Mouse (Mus musculus) embryonic facial prominence, embryonic 14.5 days (tissue): ENCODE measurements at regions not wholly inside any gene's neighbourhood (a gene's known extent, or its start where the extent isn't known, plus 50 kb on each side); places are given as distances from the start of the nearest gene placed in this dataset.

Source experiments
- ATAC-seq: fragments of 200-750 bp; cut with Nextera tagmentation; 2 replicates; pipeline ENCODE4 v1.8.0; 2017; ENCODE audit warnings: low read depth, moderate number of reproducible peaks, moderate TSS enrichment
- DNase-seq: peaks from one replicate; pipeline ENCODE4 v3.0.0-alpha.2; 2015; ENCODE audit warnings: low spot score
- H3K27ac ChIP-seq: fragments of 300-500 bp; sonication (generic); replicated peaks from 2 replicates; pipeline ENCODE4 v1.5.1; 2014; ENCODE audit warnings: low read depth, mild to moderate bottlenecking, low read length, moderate library complexity
- H3K27me3 ChIP-seq: fragments of 300-500 bp; sonication (generic); replicated peaks from 2 replicates; pipeline ENCODE4 v1.6.1; 2014; ENCODE audit warnings: low read length; ENCODE audit not compliant: control insufficient read depth, insufficient read depth
- H3K36me3 ChIP-seq: fragments of 300-500 bp; sonication (generic); 2 replicates; pipeline ENCODE4 v1.6.1; 2014; ENCODE audit warnings: low read length, mixed read lengths; ENCODE audit not compliant: control insufficient read depth, insufficient read depth
- H3K4me1 ChIP-seq: fragments of 300-500 bp; sonication (generic); 2 replicates; pipeline ENCODE4 v1.6.1; 2014; ENCODE audit warnings: antibody characterized with exemption, low read length; ENCODE audit not compliant: control insufficient read depth, insufficient read depth
- H3K4me2 ChIP-seq: fragments of 300-500 bp; sonication (generic); 2 replicates; pipeline ENCODE4 v1.6.1; 2014; ENCODE audit warnings: low read depth, mild to moderate bottlenecking, low read length, moderate library complexity, mixed read lengths
- H3K4me3 ChIP-seq: fragments of 300-500 bp; sonication (generic); 2 replicates; pipeline ENCODE4 v1.5.1; 2014; ENCODE audit warnings: low read depth, mild to moderate bottlenecking, low read length
- H3K9ac ChIP-seq: fragments of 300-500 bp; sonication (generic); 2 replicates; pipeline ENCODE4 v1.6.1; 2014; ENCODE audit warnings: low read depth, mild to moderate bottlenecking, low read length, moderate library complexity, mixed read lengths
- H3K9me3 ChIP-seq: fragments of 300-500 bp; sonication (generic); 2 replicates; pipeline ENCODE4 v1.6.1; 2016; ENCODE audit warnings: low read length; ENCODE audit not compliant: control insufficient read depth
- WGBS: fragments of 180-500 bp; shearing (Covaris S2); extraction: QIAGEN DNeasy Blood & Tissue Kit; methylation state at CpG from one replicate; pipeline ENCODE4 v1.1.7; 2014; 5-methylcytosine and 5-hydroxymethylcytosine counted together

GRCm38 (mm10) chr11:24502722-24503424, 425.0 kb downstream of the Bcl11a start:
- Histone ChIP-seq H3K36me3 (no peaks in the 10 kb centered on the region), H3K4me3 (no peak overlapping the region), H3K9ac (no peak overlapping the region), H3K27me3 (no peaks in the 10 kb centered on the region), H3K4me2 (no peak overlapping the region), H3K4me1 (no peaks in the 10 kb centered on the region), H3K9me3 (no peaks in the 10 kb centered on the region), H3K27ac (no peak overlapping the region)
- 42% methylated on average over 11 of the region's 11 CpGs for WGBS
- ATAC-seq (no peak), DNase-seq (no peak)

GRCm38 (mm10) chr11:24515568-24515967, 437.7 kb downstream of the Bcl11a start:
- no peak for ATAC-seq
- DNase-seq = no peak
- Histone ChIP-seq H3K27ac (no peak overlapping the region), H3K4me2 (no peak overlapping the region), H3K27me3 (no peaks in the 10 kb centered on the region), H3K4me3 (no peak overlapping the region), H3K9ac (no peak overlapping the region), H3K9me3 (no peaks in the 10 kb centered on the region), H3K36me3 (no peaks in the 10 kb centered on the region), H3K4me1 (no peaks in the 10 kb centered on the region)

GRCm38 (mm10) chr11:24535462-24535861, 457.6 kb downstream of the Bcl11a start:
- 41% methylated on average over 7 of the region's 7 CpGs for WGBS

GRCm38 (mm10) chr11:24537721-24538120, 459.9 kb downstream of the Bcl11a start:
- H3K36me3 ChIP-seq = no peaks in the 10 kb centered on the region
- no peak overlapping the region for H3K4me3 ChIP-seq
- no peak overlapping the region for H3K9ac ChIP-seq
- no peaks in the 10 kb centered on the region for H3K9me3 ChIP-seq
- no peak overlapping the region for H3K27ac ChIP-seq
- ATAC-seq (no peak), DNase-seq (no peak)
- no peaks in the 10 kb centered on the region for H3K27me3 ChIP-seq
- H3K4me1 ChIP-seq = no peaks in the 10 kb centered on the region
- H3K4me2 ChIP-seq = no peak overlapping the region

More at GRCm38 (mm10) chr11:24535462-24535861, 457.6 kb downstream of the Bcl11a start:
- H3K4me1 ChIP-seq = no peaks in the 10 kb centered on the region
- no peak for ATAC-seq
- no peak overlapping the region for H3K4me3 ChIP-seq
- no peaks in the 10 kb centered on the region for H3K27me3 ChIP-seq
- DNase-seq = peak; percentile 12
- no peaks in the 10 kb centered on the region for H3K9me3 ChIP-seq
- H3K27ac ChIP-seq = no peak overlapping the region
- no peak overlapping the region for H3K9ac ChIP-seq
- H3K36me3 ChIP-seq = no peaks in the 10 kb centered on the region
- H3K4me2 ChIP-seq = no peak overlapping the region

GRCm38 (mm10) chr11:24569655-24570054, 491.8 kb downstream of the Bcl11a start:
- no peaks in the 10 kb centered on the region for H3K4me1 ChIP-seq
- no peak overlapping the region for H3K4me2 ChIP-seq
- no peak overlapping the region for H3K9ac ChIP-seq
- H3K36me3 ChIP-seq = no peaks in the 10 kb centered on the region
- H3K9me3 ChIP-seq = no peaks in the 10 kb centered on the region
- no peak for ATAC-seq
- H3K4me3 ChIP-seq = no peak overlapping the region
- no peak overlapping the region for H3K27ac ChIP-seq
- no peak for DNase-seq
- H3K27me3 ChIP-seq = no peaks in the 10 kb centered on the region

- no peak overlapping the region for H3K4me3 ChIP-seq
- no peaks in the 10 kb centered on the region for H3K36me3 ChIP-seq
- no peaks in the 10 kb centered on the region for H3K9me3 ChIP-seq
- H3K27ac ChIP-seq = no peak overlapping the region
- DNase-seq (no peak), ATAC-seq (no peak)
- no peak overlapping the region for H3K9ac ChIP-seq
- no peak overlapping the region for H3K4me2 ChIP-seq
- no peaks in the 10 kb centered on the region for H3K27me3 ChIP-seq
- 59% methylated on average over 5 of the region's 5 CpGs for WGBS
- no peaks in the 10 kb centered on the region for H3K4me1 ChIP-seq
These were observed 535.7 kb downstream of the Bcl11a start for GRCm38 (mm10) chr11:24613529-24613928.

GRCm38 (mm10) chr11:24615436-24615835, 537.6 kb downstream of the Bcl11a start:
- Histone ChIP-seq H3K27me3 (no peaks in the 10 kb centered on the region), H3K4me2 (no peak overlapping the region), H3K4me1 (no peaks in the 10 kb centered on the region), H3K36me3 (no peaks in the 10 kb centered on the region), H3K9me3 (no peaks in the 10 kb centered on the region), H3K9ac (no peak overlapping the region), H3K27ac (no peak overlapping the region), H3K4me3 (no peak overlapping the region)
- 85% methylated on average over 1 of the region's 1 CpGs for whole genome bisulfite sequencing
- ATAC-seq (no peak), DNase-seq (no peak)

- 64% methylated on average over 2 of the region's 2 CpGs for WGBS
- no peaks in the 10 kb centered on the region for H3K9me3 ChIP-seq
- no peak overlapping the region for H3K4me2 ChIP-seq
- H3K36me3 ChIP-seq = no peaks in the 10 kb centered on the region
- no peaks in the 10 kb centered on the region for H3K4me1 ChIP-seq
- ATAC-seq (no peak), DNase-seq (peak; percentile 17)
- H3K9ac ChIP-seq = no peak overlapping the region
- H3K27ac ChIP-seq = no peak overlapping the region
- H3K27me3 ChIP-seq = no peaks in the 10 kb centered on the region
- no peak overlapping the region for H3K4me3 ChIP-seq
These were observed 540.7 kb downstream of the Bcl11a start for GRCm38 (mm10) chr11:24618586-24618985.

- no peak for ATAC-seq
- Histone ChIP-seq H3K9me3 (no peaks in the 10 kb centered on the region), H3K27ac (no peak overlapping the region), H3K9ac (no peak overlapping the region), H3K36me3 (no peaks in the 10 kb centered on the region), H3K4me1 (no peaks in the 10 kb centered on the region), H3K4me2 (no peak overlapping the region), H3K27me3 (no peaks in the 10 kb centered on the region), H3K4me3 (no peak overlapping the region)
- DNase-seq = no peak
- 63% methylated on average over 4 of the region's 4 CpGs for WGBS
These were observed 541.2 kb downstream of the Bcl11a start for GRCm38 (mm10) chr11:24619021-24619420.
